Comparison of ENCODE assay signal across 24 mouse cellular contexts in genomic region chr2:130591016-130591415, GRCm38 (mm10). TPM values are rescaled to one million over a fixed set of nuclear protein-coding genes. Genes with fewer than 3 reads are reported as not detected.
DNase-seq lines count a peak whose midpoint lies in the region; ATAC-seq and TF ChIP-seq lines count a peak whose summit lies in the region.
"Had no signal": no experiment of that assay in that cellular context is flagged by ENCODE, and none has a peak within 500 bp of the region (broad histone marks: within the 10 kb centered on the region; RNA-seq: fewer than 3 reads in every experiment).

No protein-coding gene starts in this region.

- intact Hi-C loops in gastrocnemius, adult 2 months (cut with DNase I): no loop called here

- peak; percentile 72 for DNase-seq in gastrocnemius, adult 2 months
- no peak for DNase-seq in gastrocnemius, postnatal 4 days (ENCODE audit: low spot score in 2 of 2)
- DNase-seq in testis, postnatal 14 days (ENCODE audit: low spot score): no peak
- DNase-seq: adrenal gland, adult 8-10 months; adrenal gland, postnatal 14 days; adrenal gland, postnatal 36 days; cerebellum, adult 11-12 months; cerebellum, adult 2 months; cerebellum, adult 9-10 months; cerebellum, postnatal 10 days; cerebellum, postnatal 25 days; forebrain, postnatal 0 days had no signal

- no peak overlapping the region for H3K4me3 ChIP-seq in gastrocnemius, adult 2 months
- H3K4me3 ChIP-seq in testis, adult 2 months (ENCODE audit: control insufficient read depth, low read depth, low read length): peak overlapping the region; percentile 79
- H3K4me3 ChIP-seq: embryonic facial prominence, embryonic 10.5 days; embryonic facial prominence, embryonic 12.5 days; forebrain, embryonic 13.5 days; forebrain, embryonic 15.5 days had no signal

- no peak for TF ChIP-seq POLR2A in testis, adult 2 months (IDR thresholded peaks at IDR 0.05; ENCODE audit: control insufficient read depth, low read depth, low read length)

- no peak for ATAC-seq in activated CD4-positive, CD25-positive, alpha-beta regulatory T cell, adult 4 months
- ATAC-seq: forebrain, embryonic 13.5 days; forebrain, embryonic 15.5 days; forebrain, postnatal 0 days had no signal

- no peaks in the 10 kb centered on the region for H3K27me3 ChIP-seq in testis, adult 2 months (ENCODE audit: control insufficient read depth, insufficient read depth, low read length)
- H3K27me3 ChIP-seq: embryonic facial prominence, embryonic 12.5 days; forebrain, embryonic 13.5 days; forebrain, embryonic 15.5 days had no signal

- H3K4me1 ChIP-seq in testis, adult 2 months (ENCODE audit: control insufficient read depth, insufficient read depth, low read length): no peaks in the 10 kb centered on the region; the same call in none of the 2 replicates
- H3K4me1 ChIP-seq: embryonic facial prominence, embryonic 10.5 days; embryonic facial prominence, embryonic 12.5 days; forebrain, embryonic 13.5 days; forebrain, embryonic 15.5 days had no signal

- no peak for TF ChIP-seq CTCF in gastrocnemius, adult 2 months (IDR thresholded peaks at IDR 0.05)
- TF ChIP-seq CTCF in testis, adult 2 months (IDR thresholded peaks at IDR 0.05; ENCODE audit: control insufficient read depth, insufficient read depth, insufficient replicate concordance, low read depth, low read length): no peak

- peak overlapping the region; percentile 25; the same call in 1 of the 2 replicates for H3K27ac ChIP-seq in gastrocnemius, adult 2 months
- H3K27ac ChIP-seq in testis, adult 2 months (ENCODE audit: control insufficient read depth, insufficient read depth, low read depth, low read length): no peak overlapping the region
- H3K27ac ChIP-seq: embryonic facial prominence, embryonic 10.5 days; embryonic facial prominence, embryonic 12.5 days; forebrain, embryonic 13.5 days; forebrain, embryonic 15.5 days had no signal

- H3K36me3 ChIP-seq in testis, adult 2 months (ENCODE audit: control insufficient read depth, insufficient read depth, low read length): no peaks in the 10 kb centered on the region; the same call in 1 of the 2 replicates

RNA-seq across cellular contexts. Expression of gene Avp, which starts 8.7 kb away (rescaled TPM):
- total RNA-seq in gastrocnemius, adult 2 months (2021): not detected
- not detected for total RNA-seq in gastrocnemius, postnatal 4 days (2021)
- polyA plus RNA-seq in testis, adult 2 months (2012; rRNA removed): not detected in 2 replicates
- polyA plus RNA-seq in activated CD4-positive, CD25-positive, alpha-beta regulatory T cell, adult 4 months (2017; shearing (Covaris generic)): not detected
- total RNA-seq: adrenal gland, adult 18-20 months; adrenal gland, adult 8-10 months; adrenal gland, postnatal 14 days; adrenal gland, postnatal 36 days; ES-E14; MEL had no signal
- polyA plus RNA-seq: C2C12; cerebellum, adult 2 months; embryonic facial prominence, embryonic 10.5 days; embryonic facial prominence, embryonic 12.5 days; embryonic facial prominence, embryonic 14.5 days; forebrain, embryonic 11.5 days had no signal

RNA-seq across cellular contexts. Expression of gene Oxt, which starts 15.0 kb away (rescaled TPM):
- not detected for total RNA-seq in gastrocnemius, adult 2 months (2021)
- not detected for total RNA-seq in gastrocnemius, postnatal 4 days (2021)
- not detected in 2 replicates for polyA plus RNA-seq in testis, adult 2 months (2012; rRNA removed)
- not detected for polyA plus RNA-seq in activated CD4-positive, CD25-positive, alpha-beta regulatory T cell, adult 4 months (2017; shearing (Covaris generic))
- total RNA-seq: adrenal gland, adult 18-20 months; adrenal gland, adult 8-10 months; adrenal gland, postnatal 14 days; adrenal gland, postnatal 36 days; MEL had no signal
- polyA plus RNA-seq: C2C12; embryonic facial prominence, embryonic 10.5 days; embryonic facial prominence, embryonic 12.5 days; embryonic facial prominence, embryonic 14.5 days; forebrain, embryonic 11.5 days; forebrain, embryonic 13.5 days had no signal

RNA-seq across cellular contexts. Expression of gene Mrps26, which starts 27.5 kb away (rescaled TPM):
- 10 to 100 TPM; 44.7 to 53.9 TPM for total RNA-seq in gastrocnemius, adult 2 months (2021)
- 10 to 100 TPM; 51.9 to 60.9 TPM for total RNA-seq in gastrocnemius, postnatal 4 days (2021)
- polyA plus RNA-seq in testis, adult 2 months (2012; rRNA removed): 22.4 and 30.2 TPM in 2 replicates
- polyA plus RNA-seq in activated CD4-positive, CD25-positive, alpha-beta regulatory T cell, adult 4 months (2017; shearing (Covaris generic)): 10 to 100 TPM; 25.4 to 31.1 TPM

RNA-seq across cellular contexts. Expression of gene Fastkd5, which starts 38.8 kb away (rescaled TPM):
- total RNA-seq in gastrocnemius, adult 2 months (2021): 1 to 10 TPM; 6.0 to 7.5 TPM
- 1 to 10 TPM; 7.3 to 8.2 TPM for total RNA-seq in gastrocnemius, postnatal 4 days (2021)
- polyA plus RNA-seq in testis, adult 2 months (2012; rRNA removed): 1.2 and 1.6 TPM in 2 replicates
- polyA plus RNA-seq in activated CD4-positive, CD25-positive, alpha-beta regulatory T cell, adult 4 months (2017; shearing (Covaris generic)): 10 to 100 TPM in 1 of 2 experiments, 1 to 10 TPM in 1; 9.0 to 11.0 TPM

RNA-seq across cellular contexts. Expression of gene Ubox5, which starts 38.8 kb away (rescaled TPM):
- 1 to 10 TPM; 4.9 to 5.0 TPM for total RNA-seq in gastrocnemius, adult 2 months (2021)
- 1 to 10 TPM; 5.9 TPM for total RNA-seq in gastrocnemius, postnatal 4 days (2021)
- 7.7 and 8.0 TPM in 2 replicates for polyA plus RNA-seq in testis, adult 2 months (2012; rRNA removed)
- polyA plus RNA-seq in activated CD4-positive, CD25-positive, alpha-beta regulatory T cell, adult 4 months (2017; shearing (Covaris generic)): 1 to 10 TPM; 8.4 to 9.0 TPM
